Mouse (Mus musculus) urinary bladder, postnatal 25 days (tissue): ENCODE measurements around the gene Gm44805.
"Not testable (repeated sequence)": the region's sequence is repeated elsewhere in the genome, so short reads cannot be mapped to it uniquely, and the experiment has no call there.

Experiments
- DNase-seq: peaks from one replicate; pipeline ENCODE4 v3.0.0; 2022; ENCODE audit warnings: low spot score

The Gm44805 gene

DNA sequence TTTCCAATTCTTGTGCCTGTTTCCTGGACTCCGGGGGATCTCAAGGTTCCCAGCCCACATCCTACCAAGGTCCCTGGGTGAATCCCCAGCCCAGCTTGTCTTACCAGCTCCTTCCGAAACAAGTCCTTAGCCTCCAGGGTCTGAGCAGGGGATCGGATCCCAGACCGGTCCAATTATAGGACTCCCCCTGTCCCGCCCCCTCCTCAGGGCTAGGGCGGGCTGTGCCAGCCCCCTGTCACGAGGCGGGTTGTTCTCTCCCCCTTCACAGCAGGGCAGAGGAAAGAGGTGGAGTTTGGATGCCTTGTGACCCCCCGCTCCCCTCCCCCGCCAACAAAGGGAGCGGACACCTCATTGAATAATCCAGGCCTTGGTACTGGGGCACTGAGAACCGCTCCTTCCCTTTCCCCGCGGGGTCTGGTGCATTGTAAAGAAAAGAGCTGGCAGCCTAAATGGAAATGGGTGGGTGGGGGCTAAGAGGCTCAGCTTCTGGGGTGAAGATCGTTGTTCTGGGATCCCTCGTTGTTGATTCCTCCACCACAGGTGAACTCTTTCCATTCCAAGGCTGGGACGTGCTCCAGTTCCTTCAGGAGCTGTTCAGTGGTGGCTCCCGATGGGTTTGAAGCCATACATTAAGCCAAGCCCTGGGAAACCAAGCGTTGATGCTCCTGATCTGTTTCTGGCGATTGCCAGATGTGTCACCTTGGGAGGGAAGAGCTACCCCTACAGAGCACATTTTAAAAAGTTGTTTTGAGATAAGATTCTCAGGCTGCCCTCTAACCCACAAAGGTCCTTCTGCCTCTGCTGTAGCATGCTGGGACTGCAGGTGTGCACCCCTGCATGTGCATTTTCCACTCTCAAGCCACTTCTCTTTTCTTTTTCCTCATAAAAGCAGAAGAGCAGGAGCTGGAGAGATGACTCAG, 17.9 kb upstream of the Gm44805 start, which contains the start of gene Apoe:
Apoe (minus strand) TSS at position 282 of the 920 bp plus-strand sequence.
- no peak for DNase-seq

GRCm38 (mm10) chr7:19697949-19698906, 17.0 kb upstream of the Gm44805 start:
- DNase-seq: no peak

GRCm38 (mm10) chr7:19696336-19696873, 15.2 kb upstream of the Gm44805 start:
- DNase-seq: no peak

GRCm38 (mm10) chr7:19695881-19696280, 14.7 kb upstream of the Gm44805 start:
- no peak for DNase-seq

- DNase-seq: no peak
These were observed 14.0 kb upstream of the Gm44805 start for GRCm38 (mm10) chr7:19695213-19695594.

GRCm38 (mm10) chr7:19694336-19695212, 13.4 kb upstream of the Gm44805 start:
- DNase-seq: no peak

DNA sequence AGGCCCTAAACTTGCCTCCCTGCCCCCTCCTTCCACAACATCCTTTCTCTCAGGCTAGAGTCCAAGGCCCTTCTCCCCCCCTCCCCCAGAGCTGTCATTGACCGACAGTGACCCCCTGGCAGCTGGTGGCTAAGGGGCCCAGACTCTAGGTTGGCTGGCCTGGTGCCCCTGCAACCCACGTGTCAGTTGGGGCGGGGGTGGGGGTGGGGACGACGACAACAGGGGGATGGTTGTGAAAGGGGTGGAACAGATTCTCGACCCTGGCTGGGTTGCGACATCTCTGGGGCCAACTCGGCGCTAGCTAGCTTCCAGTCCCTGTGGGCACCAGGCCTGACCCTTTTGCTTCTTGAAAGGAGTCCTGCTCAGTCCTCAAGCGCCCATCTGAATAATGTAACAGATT, 12.2 kb upstream of the Gm44805 start:
- no peak for DNase-seq

DNA sequence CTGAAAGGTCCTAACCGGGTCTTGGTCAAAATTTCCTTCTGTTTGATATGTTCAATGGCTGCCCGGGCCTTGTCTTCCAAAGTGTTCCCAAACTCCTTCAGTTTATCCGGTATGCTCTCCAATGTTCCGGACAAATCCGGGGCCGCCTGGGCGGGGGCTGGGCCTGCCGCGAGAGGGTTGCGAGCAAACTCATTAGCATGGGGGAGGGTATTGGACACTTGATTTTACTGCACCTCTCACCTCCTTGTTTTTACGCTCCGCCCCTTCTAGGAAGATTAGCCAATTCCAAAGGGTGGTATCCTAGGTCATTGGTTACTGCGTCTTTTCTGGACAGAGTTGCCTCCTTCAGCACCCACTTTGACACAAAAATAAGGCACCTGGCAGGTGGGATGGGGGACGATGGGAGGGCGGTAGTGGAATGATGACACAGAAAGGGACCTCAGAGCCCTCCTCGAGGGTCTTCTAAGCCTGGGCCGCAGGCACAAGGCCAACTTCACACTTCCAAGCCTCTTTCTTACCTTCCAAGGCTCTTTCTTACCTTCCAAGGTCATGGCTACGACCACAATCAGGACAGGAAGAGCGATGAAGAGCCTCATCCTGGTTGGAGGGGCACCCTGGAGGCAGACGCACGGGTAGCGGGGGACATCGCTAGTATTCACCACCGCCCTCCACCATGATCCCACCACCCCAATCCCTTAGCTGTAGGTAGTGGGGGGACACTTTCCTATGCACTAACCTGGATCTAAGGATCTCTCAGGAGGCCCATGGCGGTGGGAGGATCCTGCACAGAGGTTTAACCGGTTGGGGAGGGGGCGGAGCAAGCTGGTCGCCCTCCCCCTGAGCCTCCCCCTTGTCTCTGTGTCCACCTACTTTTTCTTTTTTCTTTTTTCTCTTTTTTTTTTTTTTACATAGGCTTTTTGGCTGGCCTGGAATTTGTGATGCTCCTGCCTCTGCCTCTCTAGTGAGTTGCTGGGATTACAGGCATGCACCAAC, 10.9 kb upstream of the Gm44805 start, which contains the start of gene Apoc1:
Apoc1 (minus strand) TSS at position 788 of the 993 bp plus-strand sequence.
- no peak for DNase-seq

GRCm38 (mm10) chr7:19691434-19691833, 10.2 kb upstream of the Gm44805 start:
- DNase-seq: no peak

- no peak for DNase-seq
These were observed 9.6 kb upstream of the Gm44805 start for GRCm38 (mm10) chr7:19690845-19691244.

GRCm38 (mm10) chr7:19688611-19689010, 7.4 kb upstream of the Gm44805 start:
- no peak for DNase-seq

DNA sequence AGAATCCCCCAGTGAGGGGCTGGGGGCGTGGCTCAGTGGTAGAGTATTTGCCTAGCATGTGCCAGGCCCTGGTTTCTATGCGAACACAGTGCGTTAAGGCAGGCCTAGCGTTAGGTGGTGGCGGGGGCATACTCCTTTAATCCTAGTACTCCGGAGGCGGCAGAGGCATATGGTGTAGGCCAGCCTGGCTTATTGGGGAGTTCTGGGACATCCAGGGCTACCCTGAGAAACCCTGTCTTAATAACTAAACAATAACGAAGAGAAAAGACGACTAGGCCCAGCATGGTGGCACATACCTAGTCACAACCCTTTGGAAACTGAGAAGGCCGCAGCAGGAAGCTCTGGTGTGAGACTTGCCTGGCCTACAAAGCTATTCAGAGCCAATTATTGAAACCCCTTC, 6.9 kb upstream of the Gm44805 start:
- DNase-seq: no peak

GRCm38 (mm10) chr7:19686927-19687583, 5.8 kb upstream of the Gm44805 start:
- DNase-seq: not testable (repeated sequence)

- no peak for DNase-seq
These were observed 5.3 kb upstream of the Gm44805 start for GRCm38 (mm10) chr7:19686521-19686920.

- no peak for DNase-seq
These were observed 4.2 kb upstream of the Gm44805 start for GRCm38 (mm10) chr7:19685374-19685773.

DNA sequence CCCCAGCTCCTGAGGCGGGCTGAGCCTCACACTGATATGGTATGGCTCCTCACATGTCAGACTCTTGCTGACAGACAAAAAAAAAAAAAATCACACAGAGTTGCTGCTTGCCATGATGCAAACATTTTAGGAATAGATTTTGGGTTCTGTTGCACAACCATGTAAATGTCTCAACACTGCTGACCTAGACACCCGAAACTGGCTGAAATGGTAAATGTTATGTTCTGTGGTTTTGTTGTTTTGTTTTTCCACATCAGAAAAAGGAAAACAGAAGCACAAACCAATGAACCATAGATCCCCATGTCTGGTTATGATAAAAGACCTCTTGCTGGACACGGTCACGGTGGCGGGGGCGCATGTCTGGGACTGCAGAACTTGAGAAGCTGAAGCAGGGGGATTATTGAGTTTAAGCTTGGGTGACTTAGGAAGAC, 2.6 kb upstream of the Gm44805 start:
- no peak for DNase-seq

DNA sequence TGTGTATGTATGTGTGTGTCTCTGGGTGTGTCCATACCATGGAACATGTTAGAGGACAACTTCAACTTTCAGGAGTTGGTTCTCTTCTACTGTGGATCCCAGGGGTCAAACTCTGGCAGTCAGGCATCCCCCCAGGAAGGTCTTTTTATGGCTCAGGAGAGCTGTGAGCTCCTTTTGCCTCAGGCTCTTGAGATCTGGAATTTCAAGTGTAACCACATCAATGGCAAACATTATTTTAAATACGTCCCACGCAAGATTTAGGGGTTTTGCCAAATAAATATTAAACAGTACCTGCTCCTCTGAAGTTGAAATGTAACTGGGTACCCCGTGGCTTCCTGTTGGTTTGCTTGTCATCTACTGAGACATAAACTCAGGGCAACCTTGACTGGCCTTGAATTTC, 1.8 kb upstream of the Gm44805 start:
- no peak for DNase-seq

DNA sequence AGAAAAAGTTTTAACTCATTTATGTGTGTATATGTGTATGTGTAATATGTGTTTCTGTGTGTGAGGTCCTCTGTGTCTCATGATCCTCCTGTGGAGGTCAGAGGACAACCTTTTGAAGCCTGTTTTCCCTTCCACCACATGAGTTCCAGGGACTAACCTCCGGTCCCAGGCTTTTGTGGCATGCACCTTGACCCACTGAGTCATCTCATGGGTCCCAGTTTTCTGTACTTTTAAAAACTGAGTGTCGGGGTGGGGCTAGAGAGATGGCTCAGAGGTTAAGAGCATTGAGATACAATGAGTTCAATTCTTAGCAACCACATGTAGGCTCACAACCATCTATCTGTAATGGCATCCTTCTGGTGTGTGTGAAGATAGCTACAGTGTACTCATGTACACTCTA, 521 bp downstream of the Gm44805 start:
- no peak for DNase-seq

DNA sequence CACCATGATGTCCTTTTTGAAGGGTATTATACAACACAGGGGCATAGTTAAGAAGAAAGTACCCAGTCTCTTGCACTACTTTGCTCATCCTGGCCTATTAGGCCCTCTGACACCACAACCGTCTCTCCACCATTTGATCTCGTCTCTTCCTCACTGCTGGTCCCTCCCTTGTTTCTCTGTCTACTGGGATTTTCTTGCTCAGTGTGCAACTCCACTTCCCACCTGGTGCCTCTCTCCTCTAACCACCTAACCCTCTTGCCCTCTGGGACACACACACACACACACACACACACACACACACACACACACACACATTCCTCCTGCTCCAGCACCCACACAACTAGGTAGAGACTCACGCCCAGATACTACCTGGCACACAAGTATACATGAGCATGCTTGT, 2.3 kb downstream of the Gm44805 start:
- DNase-seq: no peak
